Mouse (Mus musculus) heart, adult 2 months (tissue): Measurements from ENCODE around the gene Rpl36al. TPM values are rescaled to one million over a fixed set of nuclear protein-coding genes. Genes with fewer than 3 reads are reported as not detected.
"Not testable (repeated sequence)": the region's sequence is repeated elsewhere in the genome, so short reads cannot be mapped to it uniquely, and the experiment has no call there.

Experiments used
- DNase-seq, 2 experiments: peaks; one replicate each; pipeline ENCODE4 v3.0.0; 2021
- H3K27ac ChIP-seq: fragments of 200-600 bp; 2 replicates; pipeline ENCODE4 v1.8.1; 2022
- H3K27me3 ChIP-seq: fragments of 200-500 bp; 2 replicates; pipeline ENCODE4 v1.6.1; 2012; ENCODE audit warnings: mild to moderate bottlenecking, low read length, inconsistent platforms, mixed read lengths; ENCODE audit not compliant: control insufficient read depth, insufficient read depth
- H3K36me3 ChIP-seq: fragments of 200-500 bp; 2 replicates; pipeline ENCODE4 v1.6.1; 2012; ENCODE audit warnings: low read length, inconsistent platforms; ENCODE audit not compliant: control insufficient read depth, insufficient read depth
- H3K4me1 ChIP-seq: fragments of 200-500 bp; 2 replicates; pipeline ENCODE4 v1.6.1; 2011; ENCODE audit warnings: low read length; ENCODE audit not compliant: control insufficient read depth, insufficient read depth
- H3K4me3 ChIP-seq: fragments of 200-600 bp; 2 replicates; pipeline ENCODE4 v1.8.1; 2022
- H3K79me2 ChIP-seq: fragments of 200-500 bp; replicated peaks from 2 replicates; pipeline ENCODE4 v1.6.1; 2012; ENCODE audit warnings: mild to moderate bottlenecking, inconsistent platforms, low read length, moderate library complexity, mixed read lengths; ENCODE audit not compliant: control insufficient read depth, insufficient read depth
- H3K9ac ChIP-seq: fragments of 200-500 bp; 2 replicates; pipeline ENCODE4 v1.6.1; 2012; ENCODE audit warnings: low read depth, mild to moderate bottlenecking, control low read depth, inconsistent platforms, low read length, mixed read lengths
- CTCF ChIP-seq: fragments of 200-600 bp; IDR thresholded peaks from 2 replicates; pipeline ENCODE4 v1.8.1; 2022; ENCODE audit warnings: antibody characterized with exemption, mild to moderate bottlenecking, moderate library complexity
- EP300 ChIP-seq: fragments of 200-500 bp; IDR thresholded peaks from 2 replicates; pipeline ENCODE4 v1.6.1; 2011; ENCODE audit warnings: low read depth, low read length, control low read depth; ENCODE audit not compliant: insufficient read depth
- POLR2A ChIP-seq: fragments of 200-500 bp; IDR thresholded peaks from 2 replicates; pipeline ENCODE4 v1.6.1; 2011; ENCODE audit warnings: mild to moderate bottlenecking, low read depth, low read length, control low read depth; ENCODE audit not compliant: insufficient read depth
- WGBS: fragments of 180-500 bp; shearing (Covaris S2); methylation state at CpG from one replicate; pipeline ENCODE4 v1.1.7; 2018; 5-methylcytosine and 5-hydroxymethylcytosine counted together
- intact Hi-C: fragments of 180-260 bp; cut with DNase I; formaldehyde crosslinking; loops from one replicate; pipeline ENCODE4 v1.15.1; 2025
- polyA plus RNA-seq: library from polyadenylated mRNA; depleted of rRNA; stranded (reverse); fragments of >200 nt; gene quantifications from 2 replicates; pipeline ENCODE4 v1.2.3, GENCODE M21; 2012
- total RNA-seq, 2 experiments: library from RNA; stranded (reverse); gene quantifications; 2 replicates each; pipeline ENCODE4 v1.2.3; 2021

The Rpl36al gene
- total and polyA plus RNA-seq, 3 experiments, result 91.2 to 230 (median 196) TPM

- Histone ChIP-seq H3K4me1 (no peaks in the 10 kb centered on the region), H3K9ac (no peak overlapping the region), H3K27me3 (no peaks in the 10 kb centered on the region), H3K4me3 (no peak overlapping the region), H3K27ac (no peak overlapping the region), H3K36me3 (peaks cover 2% of the 10 kb centered on the region), H3K79me2 (no peaks in the 10 kb centered on the region)
- DNase-seq, result no peak
- TF ChIP-seq EP300 (no peak), POLR2A (no peak), CTCF (no peak)
- intact Hi-C loops, result no loop called here
- WGBS, result 75% methylated on average over 12 of the region's 12 CpGs
These were observed 4.5 kb downstream of the Rpl36al start for GRCm38 (mm10) chr12:69179371-69179770.

DNA sequence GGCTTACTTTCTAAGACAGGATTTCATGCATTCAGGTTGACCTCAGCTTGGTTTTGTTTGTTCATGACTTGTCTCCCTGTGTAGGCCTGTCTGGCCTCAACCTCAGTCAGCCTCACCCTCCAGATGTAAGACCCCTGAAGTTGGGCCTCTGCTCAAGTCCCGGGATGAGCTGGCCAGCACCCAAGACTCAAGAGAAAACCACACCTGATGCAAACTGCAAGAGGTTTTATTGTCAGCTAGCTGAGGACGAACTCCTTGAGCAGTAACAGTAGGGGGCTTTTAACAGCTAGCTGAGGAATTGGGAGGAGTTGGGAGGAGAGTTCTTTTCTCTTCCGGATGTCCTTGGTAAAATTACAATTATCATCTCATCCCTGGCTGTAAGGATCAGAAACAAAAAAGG is 6.4 kb downstream of the Rpl36al start:
- 92% methylated on average over 3 of the region's 3 CpGs for WGBS
- no peak for TF ChIP-seq CTCF
- no peak for TF ChIP-seq EP300
- TF ChIP-seq POLR2A, result no peak
- intact Hi-C loops, result no loop called here
- peaks cover 2% of the 10 kb centered on the region for H3K36me3 ChIP-seq
- H3K4me1 ChIP-seq, result no peaks in the 10 kb centered on the region
- no peak overlapping the region for H3K9ac ChIP-seq
- no peak overlapping the region for H3K27ac ChIP-seq
- no peaks in the 10 kb centered on the region for H3K79me2 ChIP-seq
- H3K27me3 ChIP-seq, result no peaks in the 10 kb centered on the region
- DNase-seq, result no peak
- no peak overlapping the region for H3K4me3 ChIP-seq

GRCm38 (mm10) chr12:69175975-69176374 is 7.9 kb downstream of the Rpl36al start:
- WGBS, result 91% methylated on average over 3 of the region's 3 CpGs
- Histone ChIP-seq H3K27me3 (no peaks in the 10 kb centered on the region), H3K4me3 (no peak overlapping the region), H3K27ac (no peak overlapping the region), H3K4me1 (no peaks in the 10 kb centered on the region), H3K9ac (no peak overlapping the region), H3K79me2 (no peaks in the 10 kb centered on the region), H3K36me3 (no peaks in the 10 kb centered on the region)
- TF ChIP-seq CTCF, result no peak
- TF ChIP-seq POLR2A, result no peak
- no peak for TF ChIP-seq EP300
- no peak for DNase-seq
- intact Hi-C loops, result no loop called here

- H3K4me3 ChIP-seq, result no peak overlapping the region
- 86% methylated on average over 2 of the region's 2 CpGs for WGBS
- TF ChIP-seq EP300 (no peak), CTCF (no peak), POLR2A (no peak)
- intact Hi-C loops, result no loop called here
- DNase-seq, result no peak
- H3K27ac ChIP-seq, result no peak overlapping the region
- no peaks in the 10 kb centered on the region for H3K27me3 ChIP-seq
- H3K9ac ChIP-seq, result no peak overlapping the region
- no peaks in the 10 kb centered on the region for H3K36me3 ChIP-seq
- H3K4me1 ChIP-seq, result no peaks in the 10 kb centered on the region
- no peaks in the 10 kb centered on the region for H3K79me2 ChIP-seq
These were observed 12.6 kb downstream of the Rpl36al start for GRCm38 (mm10) chr12:69171307-69171706.

DNA sequence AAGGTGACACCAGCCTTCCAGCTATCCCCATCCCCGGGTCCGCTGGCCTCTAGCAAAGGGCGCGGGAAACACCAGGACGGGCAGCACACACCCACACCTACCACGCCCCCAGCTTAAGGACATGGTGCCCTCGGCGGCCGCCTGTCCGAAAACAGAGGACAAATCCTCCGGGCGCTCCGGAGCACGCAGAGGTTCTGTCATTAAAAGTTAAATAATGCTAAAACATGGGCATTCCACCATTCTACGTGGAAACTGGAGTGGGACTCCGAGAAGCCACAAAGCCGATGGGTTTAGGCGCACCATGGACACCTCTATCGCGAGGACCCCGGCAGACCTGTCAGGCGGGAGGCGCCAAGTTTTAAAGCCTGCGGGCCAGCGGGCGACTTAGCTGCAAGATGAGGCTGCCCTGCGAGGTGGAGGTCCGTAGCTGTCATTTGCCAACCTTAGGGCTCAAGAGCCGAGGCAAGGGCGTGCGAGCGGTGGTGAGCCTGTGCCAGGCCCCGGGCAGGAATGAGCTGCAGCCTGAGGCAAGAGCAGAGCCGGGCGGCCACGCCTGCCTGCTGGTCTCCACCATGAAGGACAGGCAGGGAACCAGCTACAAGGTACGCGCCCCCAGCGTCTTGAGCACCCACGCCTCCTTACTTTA is 15.3 kb downstream of the Rpl36al start, which contains the start of gene Lrr1:
Gene Lrr1 (plus strand): TSS at position 354 of the 646 bp plus-strand sequence.
- H3K36me3 ChIP-seq, result no peaks in the 10 kb centered on the region
- no peaks in the 10 kb centered on the region for H3K79me2 ChIP-seq
- TF ChIP-seq EP300 (peak; percentile 65; the same call in 1 of the 2 replicates), POLR2A (no peak)
- intact Hi-C loops, result no loop called here
- WGBS, result under 1% methylated on average over 40 of the region's 40 CpGs
- DNase-seq, result peak; percentile 90 to 93
- no peaks in the 10 kb centered on the region for H3K4me1 ChIP-seq
- peak within 1 kb of the TSS; percentile 89 for H3K4me3 ChIP-seq
- peak within 1 kb of the TSS; percentile 98 for H3K27ac ChIP-seq
- H3K27me3 ChIP-seq, result no peaks in the 10 kb centered on the region
- peak within 1 kb of the TSS; percentile 76 for H3K9ac ChIP-seq

GRCm38 (mm10) chr12:69167656-69168460 is 16.0 kb downstream of the Rpl36al start:
- H3K36me3 ChIP-seq, result no peaks in the 10 kb centered on the region
- peak overlapping the region; percentile 98 for H3K27ac ChIP-seq
- H3K27me3 ChIP-seq, result no peaks in the 10 kb centered on the region
- intact Hi-C loops, result no loop called here
- DNase-seq, result no peak
- H3K4me1 ChIP-seq, result no peaks in the 10 kb centered on the region
- WGBS, result 8% methylated on average over 18 of the region's 18 CpGs
- H3K9ac ChIP-seq, result peak overlapping the region; percentile 76
- H3K4me3 ChIP-seq, result peak overlapping the region; percentile 89
- TF ChIP-seq CTCF, result no peak
- no peak for TF ChIP-seq EP300
- no peak for TF ChIP-seq POLR2A
- no peaks in the 10 kb centered on the region for H3K79me2 ChIP-seq

- H3K27me3 ChIP-seq, DNase-seq, H3K36me3 ChIP-seq, H3K79me2 ChIP-seq, H3K4me1 ChIP-seq, intact Hi-C loops, H3K27ac ChIP-seq, H3K9ac ChIP-seq, H3K4me3 ChIP-seq: not testable (repeated sequence)
- 72% methylated on average over 8 of the region's 8 CpGs for WGBS
These were observed 16.9 kb downstream of the Rpl36al start for GRCm38 (mm10) chr12:69166861-69167581.
